Mouse (Mus musculus) adrenal gland, adult 18-20 months (tissue): ENCODE results near the gene Apoc1. TPM values are rescaled to one million over a fixed set of nuclear protein-coding genes. Genes with fewer than 3 reads are reported as not detected.

ENCODE experiments used
- DNase-seq, 2 experiments: peaks; one replicate each; pipeline ENCODE4 v3.0.0; 2021 to 2022; ENCODE audit warnings: low spot score in 2 of 2
- long read RNA-seq, 2 experiments: library from polyadenylated mRNA; stranded (forward); transcript quantifications; one replicate each; pipeline ENCODE4 v2.0.0; 2021
- total RNA-seq, 2 experiments: library from RNA; stranded (reverse); gene quantifications; 1 replicate in 1 of 2; 2 replicates in 1 of 2; pipeline ENCODE4 v1.2.3; 2021

The Apoc1 gene
- total RNA-seq, result 100 to 1,000 TPM; 156 to 789 TPM
- long read RNA-seq, experiment 1, transcript Apoc1-201 (4 exons, 432 nt), result major isoform, 8 of 11 reads
- long read RNA-seq, experiment 1, partial matches to known transcripts, result 3 of 11 reads
- long read RNA-seq, experiment 1, other reads (novel, unspliced or antisense), result 0 of 11 reads
- long read RNA-seq, experiment 2, transcript Apoc1-201 (4 exons, 432 nt), result major isoform, 80 of 92 reads
- long read RNA-seq, experiment 2, transcript Apoc1-202 (3 exons, 532 nt), result minor isoform, 5 of 92 reads
- long read RNA-seq, experiment 2, partial matches to known transcripts, result 6 of 92 reads
- long read RNA-seq, experiment 2, other reads (novel, unspliced or antisense), result 1 of 92 reads

DNA sequence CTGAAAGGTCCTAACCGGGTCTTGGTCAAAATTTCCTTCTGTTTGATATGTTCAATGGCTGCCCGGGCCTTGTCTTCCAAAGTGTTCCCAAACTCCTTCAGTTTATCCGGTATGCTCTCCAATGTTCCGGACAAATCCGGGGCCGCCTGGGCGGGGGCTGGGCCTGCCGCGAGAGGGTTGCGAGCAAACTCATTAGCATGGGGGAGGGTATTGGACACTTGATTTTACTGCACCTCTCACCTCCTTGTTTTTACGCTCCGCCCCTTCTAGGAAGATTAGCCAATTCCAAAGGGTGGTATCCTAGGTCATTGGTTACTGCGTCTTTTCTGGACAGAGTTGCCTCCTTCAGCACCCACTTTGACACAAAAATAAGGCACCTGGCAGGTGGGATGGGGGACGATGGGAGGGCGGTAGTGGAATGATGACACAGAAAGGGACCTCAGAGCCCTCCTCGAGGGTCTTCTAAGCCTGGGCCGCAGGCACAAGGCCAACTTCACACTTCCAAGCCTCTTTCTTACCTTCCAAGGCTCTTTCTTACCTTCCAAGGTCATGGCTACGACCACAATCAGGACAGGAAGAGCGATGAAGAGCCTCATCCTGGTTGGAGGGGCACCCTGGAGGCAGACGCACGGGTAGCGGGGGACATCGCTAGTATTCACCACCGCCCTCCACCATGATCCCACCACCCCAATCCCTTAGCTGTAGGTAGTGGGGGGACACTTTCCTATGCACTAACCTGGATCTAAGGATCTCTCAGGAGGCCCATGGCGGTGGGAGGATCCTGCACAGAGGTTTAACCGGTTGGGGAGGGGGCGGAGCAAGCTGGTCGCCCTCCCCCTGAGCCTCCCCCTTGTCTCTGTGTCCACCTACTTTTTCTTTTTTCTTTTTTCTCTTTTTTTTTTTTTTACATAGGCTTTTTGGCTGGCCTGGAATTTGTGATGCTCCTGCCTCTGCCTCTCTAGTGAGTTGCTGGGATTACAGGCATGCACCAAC lies at the start of gene Apoc1:
TSS of gene Apoc1 (minus strand) at position 788 of the 993 bp plus-strand sequence.
- no peak for DNase-seq

GRCm38 (mm10) chr7:19741329-19742031 lies 49.0 kb upstream of the Apoc1 start:
- no peak for DNase-seq

GRCm38 (mm10) chr7:19740269-19740668 lies 47.8 kb upstream of the Apoc1 start:
- DNase-seq, result peak in 1 of 2 experiments; percentile 40

- DNase-seq, result no peak
Observed at GRCm38 (mm10) chr7:19738771-19739170, 46.3 kb upstream of the Apoc1 start.

GRCm38 (mm10) chr7:19736389-19737057 lies 44.1 kb upstream of the Apoc1 start:
- no peak for DNase-seq

DNA sequence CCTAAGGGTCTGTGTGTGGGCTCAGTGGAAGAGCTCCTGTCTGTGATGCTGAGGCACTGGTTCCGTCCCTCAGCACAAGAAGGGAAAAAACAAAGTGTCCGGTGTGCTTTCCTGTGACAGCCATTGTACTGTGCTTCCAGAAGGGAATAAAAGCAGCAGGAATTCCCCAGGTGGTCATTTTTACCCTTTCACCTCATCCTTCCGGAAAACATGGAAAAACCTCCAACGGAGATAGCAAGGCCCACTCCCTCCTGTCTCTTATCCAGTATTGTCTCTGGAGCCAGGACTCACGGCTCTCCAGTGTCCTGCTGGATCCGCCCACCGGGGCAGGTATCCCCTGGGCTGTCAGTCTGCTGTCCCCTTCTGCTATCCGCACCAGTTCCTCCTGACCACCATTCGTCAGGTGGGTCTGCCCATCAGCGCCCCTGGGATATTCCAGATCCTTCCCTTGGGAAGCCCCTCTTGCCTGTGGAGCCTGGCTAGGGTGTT lies 41.8 kb upstream of the Apoc1 start:
- no peak for DNase-seq

DNA sequence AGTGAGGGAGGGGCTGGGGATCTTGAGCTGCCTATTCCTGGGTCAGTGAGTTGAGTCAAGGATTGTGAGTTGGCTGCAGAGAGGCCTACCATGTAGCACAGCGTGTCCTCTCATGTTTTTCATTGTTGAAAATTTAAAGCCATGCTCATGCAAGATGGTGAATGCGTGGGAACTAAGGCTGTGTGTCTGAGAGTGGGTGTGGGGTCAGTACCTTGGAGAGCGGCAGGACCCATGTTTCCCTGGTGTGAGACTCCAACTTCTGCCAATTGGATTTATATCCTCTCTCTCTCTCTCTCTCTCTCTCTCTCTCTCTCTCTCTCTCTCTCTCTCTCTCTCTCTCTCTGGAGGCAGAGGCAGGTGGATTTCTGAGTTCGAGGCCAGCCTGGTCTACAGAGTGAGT lies 34.1 kb upstream of the Apoc1 start:
- no peak for DNase-seq

DNA sequence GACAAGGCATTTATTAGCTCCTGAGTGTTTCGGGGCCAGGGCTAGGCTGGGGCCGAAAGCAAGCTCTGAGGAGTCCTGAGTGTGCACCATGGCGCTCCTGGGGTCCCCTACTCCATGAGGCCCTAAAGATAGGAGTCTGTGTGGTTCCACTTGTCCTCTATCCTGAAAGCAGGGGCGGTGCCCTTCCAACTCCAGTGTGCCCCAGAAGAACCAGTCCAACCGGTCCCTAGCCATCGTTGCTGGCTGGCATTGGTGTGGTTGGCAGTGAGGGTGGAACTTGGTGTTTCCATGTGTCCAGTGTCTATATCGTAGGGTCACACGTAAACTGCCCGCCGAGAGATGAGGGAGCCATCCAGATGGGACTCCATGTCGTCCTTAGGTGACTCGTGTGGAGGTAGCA lies 31.7 kb upstream of the Apoc1 start:
- DNase-seq, result no peak

DNA sequence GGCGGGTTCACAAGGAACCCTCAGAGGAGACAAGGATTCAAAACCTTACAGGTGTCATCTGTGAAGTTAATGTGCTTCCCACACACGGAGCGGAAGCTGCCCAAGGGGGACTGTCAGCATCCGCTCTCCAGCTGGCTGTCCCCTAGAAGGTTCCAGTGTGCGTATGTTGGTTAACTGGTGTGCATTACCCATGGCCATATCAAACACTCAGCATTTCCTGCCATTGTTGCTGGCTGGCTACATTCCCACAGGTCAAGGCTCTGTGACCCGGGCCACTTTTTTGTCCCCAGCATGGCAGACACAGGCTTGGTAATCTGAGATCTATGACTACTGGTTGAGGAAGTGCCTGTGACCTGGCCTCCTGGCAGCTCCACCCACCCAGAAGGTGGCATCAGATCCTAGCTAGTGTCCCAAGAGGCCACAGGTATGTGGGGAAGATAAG lies 30.3 kb upstream of the Apoc1 start:
- DNase-seq, result no peak

- no peak for DNase-seq
Observed at GRCm38 (mm10) chr7:19719200-19719599, 26.7 kb upstream of the Apoc1 start.

DNA sequence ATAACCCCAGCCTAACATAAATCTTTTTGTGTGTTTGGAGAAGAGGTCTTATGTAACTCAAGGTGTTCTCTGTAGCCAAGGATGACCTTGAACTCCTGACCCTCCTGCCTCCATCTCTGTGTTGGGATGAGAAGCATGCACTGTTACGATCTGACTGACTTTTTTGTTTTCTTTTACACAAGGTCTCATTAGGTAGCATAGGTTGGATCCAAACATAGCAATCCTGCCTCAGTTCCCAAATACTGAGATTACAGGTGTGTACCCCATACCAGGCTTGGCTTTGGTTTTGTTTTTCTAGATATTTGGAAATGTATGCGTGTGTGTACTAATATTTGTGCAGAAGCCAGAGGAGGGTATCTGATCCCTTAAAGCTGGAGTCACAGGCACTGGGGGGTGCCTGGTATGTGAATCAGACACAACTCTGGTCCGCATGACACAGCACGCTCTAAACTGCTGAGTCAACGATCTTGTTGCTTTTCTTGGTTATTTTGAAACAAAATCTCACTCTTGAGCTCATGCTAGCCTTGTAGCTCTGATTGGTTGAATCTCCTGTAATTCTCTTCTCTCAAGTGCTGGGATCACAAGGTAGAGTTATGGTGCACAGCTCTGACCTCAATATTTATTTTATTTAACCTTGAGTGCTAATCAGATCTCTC lies 26.0 kb upstream of the Apoc1 start:
- no peak for DNase-seq

DNA sequence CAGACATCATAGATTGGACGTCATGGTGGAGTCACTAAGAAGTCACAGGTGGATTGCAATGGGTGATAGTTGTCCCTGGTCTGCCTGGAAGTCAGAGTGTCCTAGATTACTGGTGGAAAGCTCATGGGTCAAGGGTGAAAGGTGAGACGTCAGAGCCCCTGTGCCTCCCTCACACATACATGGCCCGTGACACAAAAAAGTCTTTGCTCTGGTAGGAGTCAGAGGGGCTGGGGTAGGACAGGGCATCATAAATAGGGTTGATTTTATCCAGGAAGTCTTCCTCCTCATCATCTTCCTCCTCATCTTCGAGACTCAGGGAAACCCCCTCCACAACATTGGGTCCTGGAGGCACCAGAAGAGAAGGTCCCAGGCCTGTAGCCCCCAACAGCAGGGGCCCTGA lies 24.9 kb upstream of the Apoc1 start:
- no peak for DNase-seq

GRCm38 (mm10) chr7:19716822-19717221 lies 24.4 kb upstream of the Apoc1 start:
- DNase-seq, result no peak

DNA sequence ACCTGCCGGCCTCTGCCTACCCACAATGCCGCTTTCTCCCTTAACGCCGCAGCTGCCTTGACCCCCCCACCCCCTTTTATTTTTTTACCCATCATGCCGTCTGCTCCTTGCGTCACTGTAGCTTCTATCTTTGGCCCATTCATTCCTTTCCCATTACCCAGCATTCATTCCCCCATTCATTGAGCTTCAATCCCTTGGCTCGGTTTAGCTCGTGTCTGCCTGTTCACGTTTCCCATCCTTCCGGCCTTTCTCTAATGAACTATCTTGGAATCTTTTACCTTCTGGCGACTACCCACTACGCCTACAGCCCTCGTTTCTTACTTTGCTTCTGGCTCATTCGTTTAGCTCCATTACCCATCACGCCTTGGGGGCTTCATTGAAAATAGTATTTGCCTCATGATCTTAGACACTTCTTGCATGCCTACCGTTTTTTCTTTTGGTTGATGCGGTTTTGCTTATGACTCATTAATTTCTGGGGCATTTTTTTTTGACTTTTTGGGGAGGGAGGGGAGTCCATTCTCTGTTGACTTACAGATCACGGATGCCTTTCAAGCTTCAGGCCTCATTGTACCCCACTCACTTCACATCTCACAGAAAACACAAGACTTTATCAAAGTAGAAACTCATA lies 23.7 kb upstream of the Apoc1 start:
- DNase-seq, result no peak

DNA sequence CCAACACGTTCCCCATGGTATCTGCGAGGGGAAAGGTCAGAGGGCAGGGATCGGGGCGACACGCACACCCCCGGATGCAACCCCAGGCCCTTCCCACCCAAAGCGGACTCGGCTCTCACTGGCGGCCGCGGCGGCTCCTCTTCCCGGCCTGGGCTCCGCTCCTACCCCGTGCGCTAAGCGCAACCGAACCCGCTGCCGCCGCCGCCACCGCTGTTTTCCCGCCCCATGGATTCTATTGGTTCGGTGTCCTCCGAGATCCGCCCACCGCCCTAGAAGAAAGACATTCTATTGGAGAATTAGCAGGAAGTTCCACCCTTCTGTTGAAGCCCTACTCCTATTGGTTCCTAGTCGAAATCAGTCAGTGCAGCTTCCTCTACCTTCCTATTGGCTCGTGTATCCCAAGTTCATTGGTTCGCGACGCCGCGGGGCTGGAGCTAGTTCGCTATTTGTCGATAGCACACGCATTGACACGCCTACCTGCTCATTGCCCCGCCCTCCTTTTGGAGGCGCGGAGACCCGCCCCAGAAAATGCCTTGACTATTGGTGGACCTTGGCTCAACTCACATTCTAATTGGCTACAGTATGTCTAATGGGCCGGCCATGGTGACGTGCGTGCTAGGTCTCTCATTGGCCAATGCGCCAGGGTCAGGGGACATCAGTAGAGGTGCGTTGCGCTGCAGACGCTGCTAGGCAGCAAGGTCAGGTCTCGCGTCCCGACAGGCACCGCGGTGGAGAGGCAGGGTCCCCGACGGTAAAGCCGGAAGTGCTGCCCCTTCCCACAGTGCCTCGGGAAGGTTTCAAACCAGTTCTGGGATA lies 23.0 kb upstream of the Apoc1 start, which contains the start of gene Tomm40:
TSS of gene Tomm40 (minus strand) at position 200 of the 816 bp plus-strand sequence.
- peak; percentile 89 to 91 for DNase-seq

DNA sequence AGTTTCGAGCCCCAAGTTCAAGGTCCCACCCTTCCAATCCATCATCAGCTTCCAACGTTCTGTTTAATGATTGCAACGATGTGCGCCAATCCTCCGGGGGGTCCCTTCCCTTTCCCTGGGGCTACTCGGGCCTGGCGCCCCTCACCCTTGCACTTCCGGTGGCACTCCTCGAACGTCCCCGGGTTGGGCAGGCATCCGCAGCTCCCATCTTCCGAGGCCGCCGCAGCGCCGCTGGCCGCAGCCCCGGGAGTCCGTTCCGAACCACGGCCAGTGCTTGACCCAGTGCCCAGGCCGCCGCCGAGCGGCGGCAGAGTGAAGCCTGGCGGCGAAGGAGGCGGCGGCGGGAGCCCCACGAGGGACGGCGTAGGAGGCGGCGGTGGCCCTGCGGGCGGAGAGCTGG lies 22.4 kb upstream of the Apoc1 start:
- peak in 1 of 2 experiments; percentile 55 for DNase-seq

GRCm38 (mm10) chr7:19713598-19713997 lies 21.1 kb upstream of the Apoc1 start:
- DNase-seq, result no peak

DNA sequence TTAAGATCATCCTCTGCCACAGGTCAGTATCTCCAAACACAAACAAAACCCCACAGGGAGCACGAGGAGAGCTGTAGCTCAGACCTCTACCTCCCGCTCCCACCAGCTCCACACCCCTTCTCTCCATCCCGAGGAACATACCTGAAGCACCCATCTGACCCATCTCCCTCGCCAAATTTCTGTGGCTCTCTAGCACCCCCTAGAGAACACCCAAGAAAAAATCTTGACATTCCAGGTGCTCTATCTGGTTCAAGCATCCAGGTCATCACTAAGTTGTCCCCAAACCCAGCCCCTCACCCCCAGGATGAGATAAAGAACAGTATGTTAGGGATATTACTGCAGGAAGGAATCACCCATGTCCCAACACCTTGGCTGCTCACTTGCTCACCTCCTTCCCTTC lies 20.7 kb upstream of the Apoc1 start:
- DNase-seq, result no peak

DNA sequence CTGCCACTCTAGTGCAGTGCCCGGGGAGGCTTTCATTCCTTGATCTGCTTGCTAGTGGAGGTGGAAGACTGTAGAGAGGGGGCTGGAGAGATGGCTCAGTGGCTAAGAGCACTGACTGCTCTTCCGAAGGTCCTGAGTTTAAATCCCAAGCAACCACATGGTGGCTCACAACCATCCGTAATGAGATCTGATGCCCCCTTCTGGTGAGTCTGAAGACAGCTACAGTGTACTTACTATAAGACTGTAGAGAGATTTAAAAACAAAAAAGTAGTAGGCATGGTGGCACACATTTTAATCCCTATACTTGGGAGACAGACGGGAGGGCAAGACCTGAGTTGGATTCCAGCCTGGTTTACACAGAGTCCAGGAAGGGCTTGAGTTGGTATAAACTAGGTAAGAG lies 20.0 kb upstream of the Apoc1 start:
- no peak for DNase-seq
